In genomic region chr19:59023876-59024275, GRCm38 (mm10) we compare ENCODE assay signal across 30 mouse cellular contexts. TPM values are rescaled to one million over a fixed set of nuclear protein-coding genes. Genes with fewer than 3 reads are reported as not detected.
DNase-seq lines count a peak whose midpoint lies in the region; ATAC-seq and TF ChIP-seq lines count a peak whose summit lies in the region.
"Had no signal": no experiment of that assay in that cellular context is flagged by ENCODE, and none has a peak within 500 bp of the region (broad histone marks: within the 10 kb centered on the region; RNA-seq: fewer than 3 reads in every experiment).

No protein-coding gene starts in this region.

- no peak for TF ChIP-seq CTCF in kidney, postnatal 0 days (IDR thresholded peaks at IDR 0.05; ENCODE audit: low read depth)

- H3K36me3 ChIP-seq in kidney, embryonic 15.5 days: no peaks in the 10 kb centered on the region
- no peaks in the 10 kb centered on the region for H3K36me3 ChIP-seq in kidney, embryonic 14.5 days (ENCODE audit: control insufficient read depth, insufficient read depth, low read length)
- H3K36me3 ChIP-seq in kidney, postnatal 0 days (ENCODE audit: insufficient read depth, low read length): no peaks in the 10 kb centered on the region
- H3K36me3 ChIP-seq: embryonic facial prominence, embryonic 12.5 days; embryonic facial prominence, embryonic 15.5 days; G1E; heart, embryonic 12.5 days; heart, embryonic 15.5 days; hindbrain, embryonic 12.5 days had no signal

- H3K9ac ChIP-seq in kidney, embryonic 15.5 days: no peak overlapping the region
- H3K9ac ChIP-seq in kidney, embryonic 14.5 days (ENCODE audit: low read depth, low read length): no peak overlapping the region
- no peak overlapping the region for H3K9ac ChIP-seq in kidney, postnatal 0 days (ENCODE audit: low read depth, low read length)
- H3K9ac ChIP-seq: embryonic facial prominence, embryonic 12.5 days; embryonic facial prominence, embryonic 15.5 days; forebrain, postnatal 0 days; heart, embryonic 12.5 days; heart, embryonic 15.5 days; hindbrain, embryonic 12.5 days had no signal

- no peak for ATAC-seq in kidney, embryonic 15.5 days (replicated peaks; ENCODE audit: low FRiP score)
- no peak for ATAC-seq in kidney, embryonic 14.5 days (ENCODE audit: low FRiP score, low TSS enrichment)
- ATAC-seq in kidney, postnatal 0 days (replicated peaks; ENCODE audit: low FRiP score, low read depth): no peak
- ATAC-seq: forebrain, embryonic 14.5 days; forebrain, postnatal 0 days; hindbrain, embryonic 16.5 days; Patski had no signal

- no peak overlapping the region for H3K4me3 ChIP-seq in kidney, embryonic 15.5 days (replicated peaks)
- H3K4me3 ChIP-seq in kidney, embryonic 14.5 days (ENCODE audit: low read length): no peak overlapping the region
- H3K4me3 ChIP-seq in kidney, postnatal 0 days (replicated peaks; ENCODE audit: low read depth, low read length): no peak overlapping the region
- H3K4me3 ChIP-seq: embryonic facial prominence, embryonic 12.5 days; embryonic facial prominence, embryonic 15.5 days; gastrocnemius, adult 2 months; heart, embryonic 12.5 days; heart, embryonic 15.5 days; hindbrain, embryonic 12.5 days had no signal

- H3K9me3 ChIP-seq in kidney, embryonic 15.5 days (replicated peaks): no peaks in the 10 kb centered on the region
- H3K9me3 ChIP-seq in kidney, embryonic 14.5 days (ENCODE audit: control insufficient read depth, low read length): peaks cover 3% of the 10 kb centered on the region; the same call in 1 of the 2 replicates
- H3K9me3 ChIP-seq in kidney, postnatal 0 days (replicated peaks; ENCODE audit: low read length): no peaks in the 10 kb centered on the region

- no peak overlapping the region for H3K4me2 ChIP-seq in kidney, embryonic 15.5 days
- H3K4me2 ChIP-seq in kidney, embryonic 14.5 days (replicated peaks; ENCODE audit: low read depth, low read length): no peak overlapping the region
- H3K4me2 ChIP-seq in kidney, postnatal 0 days (ENCODE audit: low read length): 0 out of 2 replicates have a peak overlapping the region, but pooled peaks have one; percentile 2
- H3K4me2 ChIP-seq: embryonic facial prominence, embryonic 12.5 days; embryonic facial prominence, embryonic 15.5 days; heart, embryonic 12.5 days; heart, embryonic 15.5 days; hindbrain, embryonic 12.5 days had no signal

- peak; percentile 31 for DNase-seq in kidney, adult 11 months
- DNase-seq in kidney, adult 8-10 months: peak; percentile 41 to 42
- DNase-seq in kidney, postnatal 0 days (ENCODE audit: low spot score): peak; percentile 11
- peak; percentile 56 to 65 for DNase-seq in kidney, postnatal 25 days
- no peak for DNase-seq in testis, postnatal 14 days (ENCODE audit: low spot score)
- DNase-seq in lung, adult 18-20 months: no peak
- DNase-seq: adrenal gland, postnatal 10 days; adrenal gland, postnatal 36 days; B cell, adult 2 months; cerebellum, adult 18-20 months; cerebellum, adult 9-10 months; cerebellum, postnatal 14 days; forebrain, postnatal 0 days; gastrocnemius, adult 2 months; gastrocnemius, postnatal 14 days; heart, adult 18-20 months; heart, postnatal 10 days; heart, postnatal 4 days had no signal

- no peaks in the 10 kb centered on the region for H3K27me3 ChIP-seq in kidney, embryonic 15.5 days
- H3K27me3 ChIP-seq in kidney, embryonic 14.5 days (ENCODE audit: control insufficient read depth, insufficient read depth, low read length): no peaks in the 10 kb centered on the region
- H3K27me3 ChIP-seq in kidney, postnatal 0 days (ENCODE audit: insufficient read depth, low read length): no peaks in the 10 kb centered on the region
- H3K27me3 ChIP-seq: CH12.LX; embryonic facial prominence, embryonic 12.5 days; embryonic facial prominence, embryonic 15.5 days; heart, embryonic 12.5 days; heart, embryonic 15.5 days; hindbrain, embryonic 12.5 days; Patski had no signal

- no peak overlapping the region for H3K27ac ChIP-seq in kidney, embryonic 15.5 days
- no peak overlapping the region for H3K27ac ChIP-seq in kidney, embryonic 14.5 days (ENCODE audit: low read depth, low read length)
- H3K27ac ChIP-seq in kidney, postnatal 0 days: no peak overlapping the region
- H3K27ac ChIP-seq: embryonic facial prominence, embryonic 12.5 days; embryonic facial prominence, embryonic 15.5 days; gastrocnemius, adult 2 months; heart, embryonic 15.5 days; hindbrain, embryonic 12.5 days had no signal

- 80% methylated on average over 3 of the region's 3 CpGs for WGBS in kidney, embryonic 15.5 days
- WGBS in kidney, embryonic 14.5 days: 86% methylated on average over 3 of the region's 3 CpGs
- WGBS in kidney, postnatal 0 days: 81% methylated on average over 3 of the region's 3 CpGs

- H3K4me1 ChIP-seq in kidney, embryonic 15.5 days: no peaks in the 10 kb centered on the region
- H3K4me1 ChIP-seq in kidney, embryonic 14.5 days (ENCODE audit: control insufficient read depth, insufficient read depth, low read length): no peaks in the 10 kb centered on the region
- no peaks in the 10 kb centered on the region for H3K4me1 ChIP-seq in kidney, postnatal 0 days (replicated peaks; ENCODE audit: insufficient read depth, low read length)
- H3K4me1 ChIP-seq: embryonic facial prominence, embryonic 12.5 days; embryonic facial prominence, embryonic 15.5 days; heart, embryonic 12.5 days; heart, embryonic 15.5 days; hindbrain, embryonic 12.5 days had no signal

RNA-seq across cellular contexts. Expression of gene Shtn1, which starts 52.0 kb away (rescaled TPM):
- 2.0 and 2.3 TPM in 2 replicates for polyA plus RNA-seq in kidney, embryonic 15.5 days (2015; fragmentation: Nextera tagmentation; extraction: Ambion mirVana)
- 1.1 and 2.3 TPM in 2 replicates for polyA plus RNA-seq in kidney, embryonic 14.5 days (2014; fragmentation: Nextera tagmentation; extraction: Ambion mirVana)
- polyA plus RNA-seq in kidney, postnatal 0 days (2015; fragmentation: Nextera tagmentation; extraction: Ambion mirVana): 3.4 and 4.7 TPM in 2 replicates
- polyA plus RNA-seq: G1E had no signal

Comparison
In these comparisons a context has a peak if more than half of its experiments do, and no peak if none do; other contexts are left out.
1. DNase-seq: peak in kidney, adult 11 months (single experiment), kidney, adult 8-10 months (2 of 2), kidney, postnatal 0 days (single experiment) and kidney, postnatal 25 days (2 of 2); none in testis, postnatal 14 days (single experiment) and lung, adult 18-20 months (0 of 2).